Mouse (Mus musculus): ENCODE data around the gene Mtpn.

The Mtpn gene

DNA sequence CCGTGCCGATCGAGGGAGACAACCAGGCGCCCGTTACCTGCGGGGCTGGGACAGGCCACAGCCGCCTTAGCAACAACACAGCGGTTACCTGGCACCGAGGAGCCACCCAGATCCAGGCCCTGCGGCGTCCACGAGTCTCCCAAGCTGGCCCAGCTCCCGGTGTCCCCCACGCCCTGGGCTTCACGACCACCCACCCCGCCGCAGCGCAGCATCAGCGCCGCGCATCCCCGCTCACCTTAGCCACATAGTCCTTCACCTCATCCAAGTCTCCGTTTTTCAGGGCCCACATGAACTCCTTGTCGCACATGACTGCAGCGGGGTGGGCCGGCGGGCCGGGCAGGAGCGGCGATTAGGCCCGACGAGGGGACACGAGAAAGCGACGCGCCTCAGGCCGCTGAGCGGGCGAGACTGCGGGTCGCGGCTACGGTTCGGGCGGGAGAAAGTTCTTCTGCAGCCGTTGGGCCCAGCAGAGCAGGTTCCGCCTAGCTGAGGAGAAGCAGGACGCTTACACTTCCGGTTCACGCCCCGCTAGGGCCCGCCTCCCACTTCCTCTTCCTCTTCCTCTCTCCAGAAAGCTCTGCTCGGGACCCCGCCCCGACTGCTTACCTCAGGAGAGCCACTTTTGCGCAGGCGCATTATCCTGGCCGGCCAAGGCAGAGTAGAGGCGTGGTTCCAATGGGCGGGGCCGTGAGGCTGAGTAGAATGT lies at the start of gene Mtpn:
Mtpn (minus strand) TSS at position 585 of the 706 bp plus-strand sequence.
- peak; percentile 94 to 96 for DNase-seq (ENCODE audit: low spot score in 2 of 2)

DNA sequence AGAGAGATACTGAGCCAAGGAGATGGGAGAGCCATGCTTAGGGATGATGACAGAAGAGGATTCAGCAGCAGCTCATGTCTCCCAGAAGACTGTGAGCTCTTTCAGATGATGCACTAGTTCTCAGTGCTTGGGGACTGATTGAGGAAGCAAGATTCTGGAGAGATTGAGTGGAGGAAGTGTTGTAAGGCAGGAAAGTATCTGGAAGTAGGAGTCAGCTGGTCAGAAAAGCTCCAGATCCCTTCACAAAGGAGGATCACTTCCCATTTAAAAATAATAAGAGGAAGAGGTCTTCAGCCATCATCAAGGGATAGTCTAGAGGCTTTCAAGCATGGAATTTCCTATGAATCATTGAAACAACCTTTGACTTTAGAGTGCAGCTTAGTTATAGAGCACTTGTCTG lies 29.0 kb upstream of the Mtpn start:
- no peak for DNase-seq (ENCODE audit: low spot score in 2 of 2)

DNA sequence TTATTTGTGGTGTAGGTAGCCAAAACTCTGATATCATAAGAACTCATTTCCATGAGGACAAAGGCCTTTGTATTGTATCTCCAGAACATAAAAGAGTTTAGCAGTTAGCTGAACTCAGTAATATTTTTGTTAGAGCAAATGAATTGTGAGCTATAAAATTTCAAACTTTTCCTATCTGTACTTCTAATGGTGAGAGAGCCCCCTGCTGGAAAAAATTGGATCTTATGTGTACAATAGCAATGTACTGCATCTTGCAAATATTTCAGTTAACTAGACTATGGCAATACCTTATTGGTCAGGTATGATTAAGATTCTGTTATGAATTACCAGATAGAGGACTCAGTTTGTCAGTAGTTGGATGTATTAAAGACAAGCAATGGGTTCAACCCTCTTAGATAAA lies 28.1 kb upstream of the Mtpn start:
- DNase-seq (ENCODE audit: low spot score in 2 of 2), result peak in 1 of 2 experiments; percentile 8

DNA sequence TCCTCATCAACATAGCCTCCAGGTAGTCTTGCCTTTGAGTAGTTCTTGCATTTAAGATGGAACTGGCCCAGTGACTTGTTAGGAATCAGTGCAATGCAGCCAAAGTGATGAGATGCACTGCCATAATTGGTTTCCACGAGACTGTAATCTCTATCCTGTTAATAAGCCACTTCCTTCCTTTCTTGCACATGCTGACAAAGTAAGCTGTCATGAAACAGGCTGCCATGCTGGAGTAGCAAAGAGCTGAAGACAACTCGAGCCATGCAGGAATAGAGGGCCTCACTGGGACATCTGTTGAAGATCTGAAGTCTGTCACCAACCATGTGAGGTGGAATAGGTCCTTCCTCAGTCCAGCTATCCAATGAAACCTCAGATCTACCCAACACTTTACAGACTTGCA lies 20.3 kb upstream of the Mtpn start:
- DNase-seq (ENCODE audit: low spot score in 2 of 2), result no peak

DNA sequence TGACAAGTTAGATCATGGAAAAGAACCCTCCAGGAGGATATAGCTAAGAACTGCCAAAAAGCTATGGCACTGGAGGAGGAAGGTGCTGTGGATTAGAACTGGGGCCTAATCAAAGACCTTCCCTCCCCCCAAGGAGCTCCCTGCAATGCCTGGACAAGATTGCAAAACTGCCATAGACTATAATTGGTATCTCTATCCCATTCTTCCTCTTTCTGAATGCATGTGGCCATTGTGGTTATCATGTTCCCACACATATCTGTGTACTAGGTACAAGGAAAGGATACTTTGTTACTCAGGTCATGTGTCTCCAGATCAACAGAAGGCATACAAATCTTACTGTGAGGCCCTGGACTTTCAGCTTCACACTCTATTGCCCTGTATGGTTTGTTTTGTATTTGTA lies 4.7 kb upstream of the Mtpn start:
- no peak for DNase-seq (ENCODE audit: low spot score in 2 of 2)

DNA sequence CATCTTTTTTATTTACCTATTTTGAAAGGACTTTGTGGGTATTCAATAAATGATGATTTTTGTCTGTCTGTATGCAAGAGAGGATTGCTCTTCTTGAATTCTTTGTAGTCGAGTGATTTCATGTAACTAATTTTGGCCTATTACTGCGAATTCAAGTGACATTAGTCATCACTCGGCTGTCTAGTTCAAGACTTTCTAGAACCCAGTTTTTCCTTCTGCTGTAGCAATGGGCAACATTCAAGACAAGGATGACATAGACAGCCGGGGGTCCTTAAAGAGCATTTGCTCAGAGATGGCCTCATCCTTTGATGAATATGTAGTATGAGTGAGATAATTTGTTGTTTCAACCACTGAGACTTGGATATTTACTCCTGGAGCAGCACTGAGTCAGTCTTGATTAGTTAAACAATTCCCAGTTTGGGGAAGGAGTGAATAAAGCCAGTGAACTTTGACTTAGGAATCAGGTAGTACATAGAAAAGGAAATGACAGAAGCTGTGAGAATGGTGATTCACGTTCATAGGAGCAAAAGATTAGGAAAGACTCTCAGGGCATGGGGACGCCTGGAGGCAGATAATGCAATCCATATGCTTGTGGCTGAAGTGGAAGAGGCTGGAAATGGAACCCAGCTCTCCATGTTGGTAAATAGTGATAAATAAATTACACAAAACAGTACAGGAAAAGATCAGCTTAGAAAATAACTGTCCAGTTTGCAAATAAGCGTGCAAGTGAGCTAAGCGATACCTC lies 3.1 kb upstream of the Mtpn start:
- no peak for DNase-seq (ENCODE audit: low spot score in 2 of 2)

DNA sequence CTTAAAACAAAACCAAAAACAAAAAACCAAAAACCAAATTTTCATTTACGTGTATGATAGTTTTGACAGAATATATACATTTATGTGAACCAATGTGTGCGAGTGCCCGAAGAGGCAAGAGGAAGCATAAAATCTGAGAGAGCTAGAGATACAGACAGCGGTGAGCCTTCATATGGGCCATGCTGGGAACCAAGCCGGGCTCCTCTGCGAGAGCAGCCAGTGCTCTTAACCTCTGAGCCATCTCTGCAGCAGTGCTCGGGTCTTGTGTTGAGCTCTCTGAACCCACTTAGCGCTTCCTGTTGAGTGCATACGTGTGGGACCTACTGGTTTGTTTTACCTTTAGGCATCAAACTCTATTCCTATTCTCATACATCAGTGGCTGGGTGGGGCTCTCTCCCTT lies 689 bp upstream of the Mtpn start:
- no peak for DNase-seq (ENCODE audit: low spot score in 2 of 2)

DNA sequence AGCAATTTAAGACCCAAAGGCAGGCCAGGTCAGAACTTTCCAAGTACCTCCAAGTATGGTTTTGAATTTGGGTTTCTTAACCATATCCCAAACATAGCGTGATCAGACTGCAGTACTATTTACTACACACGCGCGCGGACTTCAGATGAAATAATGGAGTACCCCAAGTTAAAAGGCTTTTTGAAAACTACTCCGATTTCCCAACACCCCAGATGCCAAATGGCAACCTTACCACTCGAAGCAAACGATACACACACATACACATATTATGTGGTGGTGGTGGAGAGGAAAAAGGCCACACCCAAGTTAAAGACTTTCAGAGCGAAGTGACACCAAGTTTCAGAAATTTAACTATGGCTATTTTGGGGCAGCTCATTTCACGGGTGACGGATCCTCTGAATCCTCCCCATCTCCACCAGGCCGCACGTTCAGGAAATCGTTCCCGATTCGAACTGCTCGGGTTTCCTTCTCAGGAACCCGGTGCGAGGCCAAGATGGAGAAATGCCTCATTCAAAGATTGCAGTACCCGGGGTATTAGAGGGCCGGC lies 858 bp downstream of the Mtpn start:
- DNase-seq (ENCODE audit: low spot score in 2 of 2), result no peak

DNA sequence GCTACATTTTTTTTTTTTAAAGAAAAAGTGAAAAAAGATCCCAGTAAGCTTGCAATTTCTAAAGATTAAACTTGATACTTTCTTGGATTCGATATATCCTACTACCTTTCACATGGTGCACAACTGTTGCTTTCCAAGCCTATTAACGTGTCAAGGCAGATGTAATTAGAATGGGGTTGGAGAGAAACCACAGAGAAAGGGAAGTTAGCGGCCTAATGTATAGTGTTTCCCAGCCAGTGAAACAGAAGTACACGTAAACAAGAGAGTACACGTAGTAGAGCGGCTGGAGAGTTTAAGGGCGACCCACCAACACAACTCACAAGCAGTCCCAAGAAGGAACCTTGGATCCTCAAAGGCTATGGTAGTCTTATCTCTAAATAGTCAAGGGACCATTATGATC lies 3.7 kb downstream of the Mtpn start:
- no peak for DNase-seq (ENCODE audit: low spot score in 2 of 2)

DNA sequence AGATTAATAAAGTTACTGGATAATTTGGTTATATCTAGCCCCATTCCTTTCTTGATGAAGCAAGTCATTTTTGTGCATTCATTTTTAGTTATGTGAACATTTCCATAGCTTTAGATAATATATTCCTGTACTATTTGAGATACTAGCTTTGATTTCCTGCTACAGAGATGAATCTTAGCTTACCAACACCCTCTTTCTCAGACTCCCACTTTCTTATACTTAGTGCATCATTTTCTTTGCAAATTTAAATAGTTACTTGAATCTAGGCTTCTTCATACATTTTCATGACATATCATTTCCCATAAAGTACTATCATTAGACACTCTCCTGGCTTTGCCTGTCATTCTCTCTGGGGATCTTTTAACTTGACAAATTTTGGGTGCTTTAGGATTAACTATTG lies 26.3 kb downstream of the Mtpn start:
- no peak for DNase-seq (ENCODE audit: low spot score in 2 of 2)

DNA sequence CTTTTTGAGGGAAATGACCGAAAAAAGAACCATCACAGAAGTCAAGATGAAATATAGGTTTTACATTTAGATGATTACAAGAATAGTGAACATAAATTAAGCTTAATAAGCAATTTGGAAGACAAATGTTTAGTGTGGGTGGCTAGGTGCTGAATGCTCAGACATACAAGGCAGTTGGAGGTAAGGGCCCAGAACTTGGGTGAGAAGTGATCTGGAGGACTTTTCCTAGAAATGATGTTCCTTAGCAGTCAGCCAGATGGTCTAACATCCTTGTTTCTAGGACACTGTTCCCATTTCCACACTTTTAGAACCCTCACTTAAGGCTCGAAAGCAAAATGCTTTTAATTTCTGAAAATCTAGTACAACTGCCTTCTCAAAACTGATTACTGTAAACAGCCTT lies 34.9 kb downstream of the Mtpn start:
- no peak for DNase-seq (ENCODE audit: low spot score in 2 of 2)

DNA sequence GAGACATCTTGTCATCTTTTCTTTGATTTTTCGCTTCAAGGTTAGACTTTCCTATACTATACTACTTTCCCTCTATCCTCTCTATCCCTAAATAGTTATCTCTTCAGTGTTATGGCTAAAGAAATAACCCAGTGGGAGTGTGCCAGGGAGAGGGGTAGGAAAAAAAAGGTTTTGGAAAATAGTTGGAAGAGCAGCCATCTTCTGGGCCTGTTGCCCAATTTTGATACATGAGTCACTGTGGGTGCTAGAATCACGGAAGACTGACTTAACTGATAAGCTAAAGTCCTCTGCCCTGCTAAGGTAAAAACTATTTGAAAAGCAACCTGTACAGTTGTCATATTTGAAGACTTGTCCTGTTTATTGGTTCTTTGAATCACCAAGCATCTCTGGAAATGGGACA lies 36.8 kb downstream of the Mtpn start:
- DNase-seq (ENCODE audit: low spot score in 2 of 2), result no peak

DNA sequence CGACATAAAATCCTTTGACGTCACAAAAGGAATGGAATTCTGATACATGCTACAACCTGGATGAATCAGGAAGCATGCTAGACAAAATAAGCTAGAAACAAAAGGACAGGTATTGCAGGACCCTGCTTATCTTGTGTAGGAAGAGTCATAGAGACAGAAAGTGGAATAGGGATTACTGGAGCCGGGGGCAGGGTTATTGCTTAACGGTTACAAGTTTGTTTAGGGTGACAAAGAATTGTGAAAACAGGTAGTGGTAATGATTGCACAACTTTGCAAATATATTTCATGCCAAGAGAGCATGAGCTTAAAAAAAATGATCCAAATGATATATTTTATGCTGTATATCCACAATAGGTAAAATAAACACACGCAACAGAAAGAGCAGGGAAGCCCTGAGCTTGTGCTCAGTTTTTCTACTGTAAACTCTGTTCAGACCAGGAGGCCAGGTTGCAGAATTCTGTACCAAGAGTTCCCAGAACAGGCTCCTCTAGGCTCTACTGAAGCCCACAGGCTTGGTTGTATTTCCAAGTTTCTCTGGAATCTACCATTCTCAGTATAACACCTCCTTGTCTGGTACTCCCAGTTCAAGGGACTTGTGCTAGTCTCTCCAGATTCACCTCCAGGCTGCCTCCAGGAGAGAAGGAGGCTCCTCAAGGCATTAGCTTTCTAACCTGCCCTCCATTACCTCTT lies 39.6 kb downstream of the Mtpn start:
- DNase-seq (ENCODE audit: low spot score in 2 of 2), result no peak

DNA sequence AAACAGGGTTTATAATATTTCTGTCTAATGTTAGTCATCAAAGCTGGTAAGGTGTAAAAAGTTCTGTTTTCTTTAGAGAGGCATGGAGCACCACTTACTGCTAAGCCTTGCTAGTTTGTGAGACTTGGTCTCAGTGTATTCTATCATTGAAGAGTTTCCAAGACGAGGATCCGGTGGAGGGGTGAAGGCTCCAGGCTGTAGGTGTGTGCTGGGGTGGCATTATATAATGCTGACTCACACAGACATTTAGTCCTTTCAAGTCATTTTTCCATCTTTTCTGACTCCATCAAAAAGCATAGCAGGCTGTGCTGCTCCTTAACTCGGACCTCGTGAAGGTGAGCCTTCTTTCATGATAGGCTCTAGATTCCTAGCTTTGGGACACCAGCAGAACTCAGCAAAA lies 42.3 kb downstream of the Mtpn start:
- no peak for DNase-seq (ENCODE audit: low spot score in 2 of 2)

DNA sequence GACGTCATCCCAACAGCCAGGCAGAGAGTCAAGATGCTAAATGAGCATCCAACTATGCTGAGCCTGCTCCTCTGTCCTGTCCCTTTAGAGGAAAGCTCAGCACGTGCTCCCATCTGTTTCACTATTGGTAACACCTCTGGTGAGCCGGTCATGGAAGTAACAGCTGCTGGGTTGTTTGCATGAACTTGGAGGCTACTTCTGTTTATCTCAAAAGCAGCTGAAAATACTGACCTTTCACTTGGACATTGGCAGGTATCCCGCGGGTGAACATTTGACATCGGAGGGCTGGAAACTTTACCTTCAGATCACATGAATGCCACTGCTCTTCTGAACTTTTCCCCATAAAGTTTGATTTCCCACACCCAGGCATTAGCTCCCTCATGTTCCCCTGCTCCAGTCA lies 45.8 kb downstream of the Mtpn start:
- DNase-seq (ENCODE audit: low spot score in 2 of 2), result no peak

DNA sequence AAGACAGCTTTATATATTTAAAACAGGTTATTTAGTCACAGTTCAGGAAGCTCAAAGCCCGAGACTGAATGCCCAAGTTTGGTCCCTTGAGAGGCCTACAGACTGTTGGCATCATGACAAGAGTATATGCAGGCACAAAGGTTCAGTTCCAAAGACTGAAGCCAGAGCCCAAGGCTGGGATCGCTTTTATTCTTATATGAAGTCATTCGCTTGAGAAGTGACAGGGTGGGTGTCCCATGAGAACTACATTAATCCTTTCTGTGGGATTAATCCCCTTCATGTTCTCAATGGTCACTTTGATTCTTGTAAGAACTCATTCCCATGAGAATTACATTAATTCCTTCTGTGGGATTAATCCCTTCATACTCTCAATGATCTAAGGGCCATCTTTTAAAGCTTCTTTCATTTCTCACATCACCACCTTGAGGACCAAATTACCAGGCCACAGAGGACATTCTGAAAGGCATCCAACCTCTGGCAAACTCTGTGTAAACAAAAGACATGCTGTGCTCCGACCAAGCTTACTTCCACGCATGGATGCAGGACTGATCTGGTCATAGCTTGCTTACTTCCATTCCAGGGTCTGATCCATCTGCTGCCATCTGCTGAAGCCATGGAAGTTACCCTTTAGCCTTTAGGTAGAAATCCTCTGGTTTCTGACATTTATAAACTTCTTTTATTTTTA lies 59.9 kb downstream of the Mtpn start:
- DNase-seq (ENCODE audit: low spot score in 2 of 2), result no peak

DNA sequence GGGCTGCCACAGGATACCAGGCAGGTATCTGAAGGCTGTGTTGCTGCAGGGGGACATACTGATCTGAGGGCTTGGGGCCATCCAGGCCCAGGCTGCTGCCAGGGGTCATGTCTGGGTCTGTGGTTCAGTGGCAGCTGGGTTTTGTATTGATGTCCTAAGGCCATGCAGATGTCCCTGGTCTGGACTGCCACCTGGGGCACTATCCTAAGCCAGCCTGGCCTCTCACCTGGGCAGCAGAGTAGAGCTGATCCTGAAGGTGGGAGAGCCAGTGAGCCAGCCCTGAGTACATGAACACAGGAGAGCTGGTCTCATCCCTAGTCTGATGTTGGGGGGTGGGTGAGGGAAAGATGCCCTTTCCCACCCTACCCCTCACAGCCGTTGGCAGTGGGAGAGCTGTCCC lies 62.9 kb downstream of the Mtpn start:
- no peak for DNase-seq (ENCODE audit: low spot score in 2 of 2)

DNA sequence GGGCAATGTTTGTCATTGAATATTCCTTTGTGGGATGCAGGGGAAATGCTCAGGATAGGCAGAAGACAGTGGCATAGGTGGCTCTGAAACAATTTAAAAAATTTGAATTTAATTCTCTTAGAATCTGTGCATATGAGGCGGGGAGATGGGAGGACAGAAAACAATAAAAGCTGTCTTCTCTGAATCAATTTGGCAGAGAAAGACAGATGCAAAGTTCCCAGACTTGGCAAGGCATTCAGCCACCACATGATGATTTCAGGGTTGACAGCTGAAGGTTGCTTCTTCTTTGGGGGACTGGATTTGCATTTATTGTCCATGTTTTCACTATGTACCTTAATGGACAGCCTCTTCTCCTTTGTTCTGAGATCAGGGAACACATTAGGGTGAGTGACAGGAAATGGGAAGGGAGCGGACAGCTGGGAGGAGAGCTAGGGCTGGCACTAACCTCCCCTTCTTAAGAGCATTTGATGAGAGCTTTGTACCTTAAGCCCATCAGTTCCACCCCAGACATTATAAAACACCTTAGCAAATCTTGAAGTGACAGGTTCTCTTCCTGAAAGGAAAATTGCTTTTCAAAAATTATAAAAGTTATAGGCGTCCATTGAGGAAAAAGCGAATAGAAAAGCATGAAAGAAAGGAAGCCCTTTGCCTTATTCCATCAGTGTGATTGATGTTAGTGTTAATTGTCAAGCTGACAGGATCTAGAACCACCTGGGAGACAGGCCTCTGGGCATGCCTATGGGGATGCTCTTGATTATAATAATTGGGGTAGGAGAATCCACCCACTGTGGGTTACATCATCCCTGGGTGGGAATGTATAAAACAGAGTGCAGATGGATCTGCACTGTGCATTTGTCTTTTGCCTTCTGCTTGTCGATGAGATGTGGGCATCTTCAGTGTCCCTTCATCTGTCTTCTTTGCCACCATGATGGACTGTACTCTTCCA lies 76.0 kb downstream of the Mtpn start:
- DNase-seq (ENCODE audit: low spot score in 2 of 2), result no peak

DNA sequence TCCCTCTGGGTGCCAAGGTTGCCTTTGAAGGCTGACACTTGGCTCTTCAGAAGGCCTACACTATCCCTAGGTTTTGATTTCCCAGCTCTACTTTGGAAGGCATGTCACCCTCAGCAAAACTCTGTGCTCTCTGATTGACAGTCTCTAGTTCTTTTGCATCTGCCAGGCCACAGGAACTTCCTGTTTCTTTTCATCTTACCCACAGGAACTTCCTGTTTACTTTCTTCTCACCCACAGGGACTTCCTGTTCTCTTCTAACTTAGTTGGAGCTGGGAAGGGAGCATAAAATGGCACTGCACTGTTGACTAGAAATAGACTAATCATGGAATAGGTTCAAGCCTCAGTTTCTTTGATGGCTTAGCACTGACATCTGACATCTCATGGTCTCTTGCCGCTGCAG lies 77.2 kb downstream of the Mtpn start:
- DNase-seq (ENCODE audit: low spot score in 2 of 2), result no peak
